Mouse (Mus musculus): ENCODE measurements around the gene S1pr3. TPM values are rescaled to one million over a fixed set of nuclear protein-coding genes. Genes with fewer than 3 reads are reported as not detected.

Gene S1pr3
- polyA plus RNA-seq, 1 experiment = 143 TPM

- no peak overlapping the region for H3K4me3 ChIP-seq (ENCODE audit: insufficient read depth, low read length)
- H3K27ac ChIP-seq (ENCODE audit: insufficient read depth, low read length) = no peak overlapping the region
- 0 out of 2 replicates have a peak, but pooled peaks cover 3% of the 10 kb centered on the region for H3K4me1 ChIP-seq (ENCODE audit: control insufficient read depth, insufficient read depth, low read length)
- TF ChIP-seq CTCF (IDR thresholded peaks at IDR 0.05; ENCODE audit: borderline replicate concordance, insufficient read depth, low read length) = no peak
- TF ChIP-seq POLR2A (IDR thresholded peaks at IDR 0.05; ENCODE audit: low read depth, low read length) = no peak
These were observed 28.8 kb upstream of the S1pr3 start for GRCm38 (mm10) chr13:51379596-51379995.

DNA sequence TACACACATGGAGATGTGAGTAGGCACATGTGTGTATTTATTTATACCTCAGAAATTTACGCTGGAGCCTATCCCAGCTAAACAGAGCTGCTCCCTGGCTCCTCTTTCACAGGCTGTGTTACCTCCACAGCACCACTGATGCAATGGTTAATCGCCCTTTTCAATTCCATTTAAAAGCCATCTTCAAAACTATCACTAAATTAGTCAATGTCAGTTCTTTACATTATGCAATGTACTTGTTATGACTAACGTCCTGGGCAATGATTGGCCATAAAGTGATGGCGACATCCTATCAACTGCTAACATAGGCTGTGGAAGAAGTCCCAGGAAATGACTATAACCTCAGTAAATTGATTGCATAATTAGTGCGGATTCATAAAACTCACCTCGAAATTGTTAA is 26.9 kb upstream of the S1pr3 start:
- Histone ChIP-seq H3K4me1 (ENCODE audit: control insufficient read depth, insufficient read depth, low read length) (0 out of 2 replicates have a peak, but pooled peaks cover 3% of the 10 kb centered on the region), H3K27ac (ENCODE audit: insufficient read depth, low read length) (no peak overlapping the region)
- TF ChIP-seq CTCF (IDR thresholded peaks at IDR 0.05; ENCODE audit: borderline replicate concordance, insufficient read depth, low read length) (no peak), POLR2A (IDR thresholded peaks at IDR 0.05; ENCODE audit: low read depth, low read length) (no peak)

GRCm38 (mm10) chr13:51384899-51385298 is 23.5 kb upstream of the S1pr3 start:
- H3K27ac ChIP-seq (ENCODE audit: insufficient read depth, low read length) = no peak overlapping the region
- no peak for TF ChIP-seq CTCF (IDR thresholded peaks at IDR 0.05; ENCODE audit: borderline replicate concordance, insufficient read depth, low read length)
- no peak for TF ChIP-seq POLR2A (IDR thresholded peaks at IDR 0.05; ENCODE audit: low read depth, low read length)
- no peak overlapping the region for H3K4me3 ChIP-seq (ENCODE audit: insufficient read depth, low read length)
- no peaks in the 10 kb centered on the region for H3K4me1 ChIP-seq (ENCODE audit: control insufficient read depth, insufficient read depth, low read length)

More for the DNA sequence above, 26.9 kb upstream of the S1pr3 start:
- H3K4me3 ChIP-seq (ENCODE audit: insufficient read depth, low read length) = no peak overlapping the region

- TF ChIP-seq POLR2A (IDR thresholded peaks at IDR 0.05; ENCODE audit: low read depth, low read length) = no peak
- TF ChIP-seq CTCF (IDR thresholded peaks at IDR 0.05; ENCODE audit: borderline replicate concordance, insufficient read depth, low read length) = no peak
- H3K4me1 ChIP-seq (ENCODE audit: control insufficient read depth, insufficient read depth, low read length) = no peaks in the 10 kb centered on the region
These were observed 20.5 kb upstream of the S1pr3 start for GRCm38 (mm10) chr13:51387908-51388307.

DNA sequence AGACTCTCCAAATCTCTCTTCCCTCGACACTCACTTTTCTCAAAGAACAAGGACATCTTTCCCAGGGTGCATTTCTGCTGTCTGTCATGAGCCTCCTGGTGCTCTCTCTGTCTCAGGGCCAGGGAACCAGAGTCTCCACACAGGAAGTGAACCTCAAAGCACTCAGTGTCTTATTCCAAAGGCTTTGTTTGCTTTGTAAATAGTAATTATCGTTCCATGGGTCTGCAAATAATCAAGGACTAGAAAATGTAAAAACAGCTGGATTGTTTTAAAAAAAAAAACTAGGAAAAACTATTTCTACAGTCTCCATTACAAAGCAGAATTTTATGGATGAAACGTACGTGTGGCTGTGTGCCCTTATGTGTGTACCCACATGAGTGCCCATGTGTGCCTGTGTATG is 18.0 kb upstream of the S1pr3 start:
- Histone ChIP-seq H3K4me1 (ENCODE audit: control insufficient read depth, insufficient read depth, low read length) (no peaks in the 10 kb centered on the region), H3K27ac (ENCODE audit: insufficient read depth, low read length) (no peak overlapping the region), H3K4me3 (ENCODE audit: insufficient read depth, low read length) (no peak overlapping the region)
- TF ChIP-seq POLR2A (IDR thresholded peaks at IDR 0.05; ENCODE audit: low read depth, low read length) (no peak), CTCF (IDR thresholded peaks at IDR 0.05; ENCODE audit: borderline replicate concordance, insufficient read depth, low read length) (no peak)

More at GRCm38 (mm10) chr13:51387908-51388307, 20.5 kb upstream of the S1pr3 start:
- Histone ChIP-seq H3K4me3 (ENCODE audit: insufficient read depth, low read length) (no peak overlapping the region), H3K27ac (ENCODE audit: insufficient read depth, low read length) (no peak overlapping the region)

DNA sequence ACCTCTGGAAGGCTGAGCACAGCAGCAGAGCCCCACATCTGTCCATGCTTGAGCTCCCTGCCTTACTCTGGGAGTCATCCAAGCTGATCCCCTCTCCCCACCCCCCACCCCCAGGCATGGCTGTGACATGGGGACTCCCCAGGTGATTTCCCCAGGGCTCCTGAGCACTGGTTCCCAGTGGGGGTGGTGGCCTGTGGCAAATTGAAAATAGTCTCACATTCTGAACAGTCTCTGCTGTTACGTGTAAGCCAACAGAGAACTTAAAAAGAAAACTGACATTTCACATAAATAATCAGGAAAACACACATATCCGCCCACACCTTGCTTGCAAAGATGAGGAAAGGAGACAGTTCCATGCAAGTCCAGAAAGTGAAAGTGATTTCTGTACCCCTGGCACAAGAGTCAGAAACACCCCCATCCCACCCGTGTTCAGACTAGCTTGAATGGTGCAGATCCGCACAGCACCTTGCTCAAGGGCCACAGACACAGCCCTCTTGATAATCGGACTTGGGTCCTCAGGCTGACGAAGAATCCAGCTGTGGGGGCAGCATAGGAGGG is 17.0 kb upstream of the S1pr3 start:
- Histone ChIP-seq H3K27ac (ENCODE audit: insufficient read depth, low read length) (no peak overlapping the region), H3K4me3 (ENCODE audit: insufficient read depth, low read length) (no peak overlapping the region), H3K4me1 (ENCODE audit: control insufficient read depth, insufficient read depth, low read length) (0 out of 2 replicates have a peak, but pooled peaks cover 4% of the 10 kb centered on the region)
- TF ChIP-seq CTCF (IDR thresholded peaks at IDR 0.05; ENCODE audit: borderline replicate concordance, insufficient read depth, low read length) (no peak), POLR2A (IDR thresholded peaks at IDR 0.05; ENCODE audit: low read depth, low read length) (no peak)

DNA sequence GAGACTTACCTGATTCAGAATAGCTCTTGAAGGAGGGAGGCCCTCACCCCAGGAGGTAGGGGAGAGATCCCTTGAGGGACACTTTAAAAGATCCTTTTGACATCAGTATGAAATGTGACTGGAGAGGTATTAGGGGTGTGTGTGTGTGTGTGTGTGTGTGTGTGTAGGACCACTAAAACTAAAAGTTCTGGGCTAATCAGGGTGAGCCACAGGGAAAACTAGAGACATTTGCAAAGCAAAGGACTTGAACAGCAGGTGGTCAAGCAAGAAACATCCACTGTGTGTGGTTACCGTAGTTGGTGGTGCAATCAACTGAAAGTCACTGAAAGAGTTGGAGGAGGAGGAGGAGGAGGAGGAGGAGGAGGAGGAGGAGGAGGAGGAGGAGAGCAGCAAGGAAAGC is 16.2 kb upstream of the S1pr3 start:
- TF ChIP-seq CTCF (IDR thresholded peaks at IDR 0.05; ENCODE audit: borderline replicate concordance, insufficient read depth, low read length) (no peak), POLR2A (IDR thresholded peaks at IDR 0.05; ENCODE audit: low read depth, low read length) (no peak)
- H3K4me1 ChIP-seq (ENCODE audit: control insufficient read depth, insufficient read depth, low read length) = 0 out of 2 replicates have a peak, but pooled peaks cover 4% of the 10 kb centered on the region
- no peak overlapping the region for H3K4me3 ChIP-seq (ENCODE audit: insufficient read depth, low read length)
- no peak overlapping the region for H3K27ac ChIP-seq (ENCODE audit: insufficient read depth, low read length)

DNA sequence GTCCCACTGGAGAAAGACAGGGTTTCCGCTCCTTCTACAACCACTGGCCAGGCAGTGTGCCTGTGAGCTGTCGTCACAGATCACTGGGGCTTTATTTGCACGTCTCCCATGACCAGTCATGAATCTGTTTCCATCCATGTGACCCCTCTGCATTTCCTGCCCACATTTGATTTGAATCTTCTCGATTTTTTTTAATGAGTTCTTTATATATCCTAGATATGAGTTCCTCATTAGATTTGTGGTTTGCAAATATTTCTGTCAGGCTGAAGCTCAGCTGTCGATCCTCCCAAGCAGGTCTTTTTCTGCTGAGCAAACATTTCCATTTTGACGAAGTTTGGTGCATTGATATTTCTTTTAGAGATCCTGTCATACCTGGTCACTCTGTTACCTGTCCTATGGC is 10.6 kb upstream of the S1pr3 start:
- TF ChIP-seq POLR2A (IDR thresholded peaks at IDR 0.05; ENCODE audit: low read depth, low read length) = no peak
- TF ChIP-seq CTCF (IDR thresholded peaks at IDR 0.05; ENCODE audit: borderline replicate concordance, insufficient read depth, low read length) = no peak
- Histone ChIP-seq H3K4me1 (ENCODE audit: control insufficient read depth, insufficient read depth, low read length) (0 out of 2 replicates have a peak, but pooled peaks cover 6% of the 10 kb centered on the region), H3K4me3 (ENCODE audit: insufficient read depth, low read length) (no peak overlapping the region), H3K27ac (ENCODE audit: insufficient read depth, low read length) (no peak overlapping the region)

GRCm38 (mm10) chr13:51399562-51399961 is 8.9 kb upstream of the S1pr3 start:
- TF ChIP-seq CTCF (IDR thresholded peaks at IDR 0.05; ENCODE audit: borderline replicate concordance, insufficient read depth, low read length) (no peak), POLR2A (IDR thresholded peaks at IDR 0.05; ENCODE audit: low read depth, low read length) (no peak)
- Histone ChIP-seq H3K27ac (ENCODE audit: insufficient read depth, low read length) (no peak overlapping the region), H3K4me3 (ENCODE audit: insufficient read depth, low read length) (no peak overlapping the region), H3K4me1 (ENCODE audit: control insufficient read depth, insufficient read depth, low read length) (0 out of 2 replicates have a peak, but pooled peaks cover 9% of the 10 kb centered on the region)

- no peak overlapping the region for H3K4me3 ChIP-seq (ENCODE audit: insufficient read depth, low read length)
- H3K27ac ChIP-seq (ENCODE audit: insufficient read depth, low read length) = no peak overlapping the region
- no peak for TF ChIP-seq POLR2A (IDR thresholded peaks at IDR 0.05; ENCODE audit: low read depth, low read length)
- no peak for TF ChIP-seq CTCF (IDR thresholded peaks at IDR 0.05; ENCODE audit: borderline replicate concordance, insufficient read depth, low read length)
- H3K4me1 ChIP-seq (ENCODE audit: control insufficient read depth, insufficient read depth, low read length) = peaks cover 11% of the 10 kb centered on the region; the same call in 1 of the 2 replicates
These were observed 8.2 kb upstream of the S1pr3 start for GRCm38 (mm10) chr13:51400186-51400719.
